Mouse (Mus musculus): ENCODE measurements around the gene Itih5.

GRCm38 (mm10) chr2:10258312-10258711 is 104.9 kb downstream of the Itih5 start:
- TF ChIP-seq CTCF (IDR thresholded peaks at IDR 0.05): no peak
- TF ChIP-seq EP300 (IDR thresholded peaks at IDR 0.05): no peak
